Mouse (Mus musculus) layer of hippocampus, postnatal 14 days (tissue): ENCODE results near the gene Rhbdl1. TPM values are rescaled to one million over a fixed set of nuclear protein-coding genes. Genes with fewer than 3 reads are reported as not detected.
"Not testable (repeated sequence)": the region's sequence is repeated elsewhere in the genome, so short reads cannot be mapped to it uniquely, and the experiment has no call there.

Experiments used
- DNase-seq, 2 experiments: peaks; one replicate each; pipeline ENCODE4 v3.0.0; 2021 to 2022; ENCODE audit warnings: low spot score in 2 of 2, mixed read lengths in 1 of 2
- total RNA-seq, 2 experiments: library from RNA; stranded (reverse); gene quantifications; 2 replicates each; pipeline ENCODE4 v1.2.3; 2021

Gene Rhbdl1
- total RNA-seq, 2 experiments from 2014 or later, result 84.4 to 97.5 TPM

DNA sequence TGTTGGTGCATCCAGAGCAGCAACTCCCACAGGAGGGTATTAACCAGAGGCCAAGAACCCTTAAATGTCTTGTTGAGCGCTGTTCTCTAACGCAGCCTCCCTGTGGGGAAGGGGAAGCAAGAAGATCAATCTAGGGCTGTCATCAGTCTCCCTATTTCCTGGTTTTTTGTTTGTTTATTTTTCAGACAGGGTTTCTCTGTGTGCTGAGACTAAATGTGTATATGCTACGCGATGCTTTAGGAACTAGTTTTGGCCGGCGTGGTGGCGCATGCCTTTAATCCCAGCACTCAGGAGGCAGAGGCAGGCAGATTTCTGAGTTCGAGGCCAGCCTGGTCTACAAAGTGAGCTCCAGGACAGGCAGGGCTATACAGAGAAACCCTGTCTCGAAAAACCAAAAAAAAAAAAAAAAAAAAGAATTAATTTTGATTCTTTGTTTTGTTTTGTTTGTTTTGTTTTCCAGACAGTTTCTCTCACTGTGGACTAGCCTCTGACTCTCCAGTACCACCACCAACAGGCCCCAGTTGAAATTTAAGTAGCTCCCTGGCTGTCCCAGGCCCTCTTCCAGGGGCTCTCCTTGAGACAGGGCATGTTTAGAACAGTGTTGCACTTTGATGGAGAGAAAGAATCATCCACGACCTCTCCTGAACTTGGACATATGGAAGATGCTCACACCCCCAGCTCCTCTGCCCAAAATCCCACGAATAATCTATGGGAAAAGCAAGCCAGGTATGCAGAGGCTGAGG lies 36.5 kb upstream of the Rhbdl1 start:
- DNase-seq, result no peak

DNA sequence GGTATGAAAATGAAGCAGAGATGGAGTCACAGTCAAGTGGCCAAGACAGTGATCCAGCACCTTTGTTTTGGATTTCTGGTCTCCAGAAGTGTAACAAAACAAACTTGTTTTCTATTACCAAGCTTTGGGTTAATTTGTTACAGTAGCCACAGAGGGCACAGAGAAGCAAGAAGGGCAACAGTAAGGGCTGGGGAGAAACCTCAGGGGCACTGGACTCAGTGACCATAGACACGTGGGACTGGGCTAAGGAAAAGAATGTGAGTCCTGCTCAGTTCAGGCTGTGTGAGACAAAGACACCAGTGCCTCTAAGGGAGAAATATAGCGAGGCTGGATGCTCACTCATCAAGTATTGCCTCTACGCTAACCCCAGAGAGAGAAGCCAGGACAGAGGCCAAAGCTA lies 35.6 kb upstream of the Rhbdl1 start:
- no peak for DNase-seq

DNA sequence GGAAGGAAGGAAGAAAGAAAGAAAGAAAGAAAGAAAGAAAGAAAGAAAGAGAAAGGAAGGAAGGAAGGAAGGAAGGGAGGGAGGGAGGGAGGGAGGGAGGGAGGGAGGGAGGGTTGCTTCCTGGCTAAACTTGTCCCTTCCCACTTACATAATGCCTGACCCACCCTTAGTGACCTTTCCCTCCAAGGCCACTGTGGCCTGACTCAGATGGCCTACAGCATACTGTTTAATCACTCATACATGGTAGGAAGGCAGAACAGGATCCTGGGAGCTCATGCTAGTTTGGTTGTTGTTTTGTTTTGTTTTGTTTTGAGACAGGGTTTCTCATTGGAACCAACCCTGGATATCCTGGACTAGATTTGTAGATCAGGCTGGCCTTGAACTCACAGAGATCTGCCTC lies 34.5 kb upstream of the Rhbdl1 start:
- DNase-seq, result not testable (repeated sequence)

DNA sequence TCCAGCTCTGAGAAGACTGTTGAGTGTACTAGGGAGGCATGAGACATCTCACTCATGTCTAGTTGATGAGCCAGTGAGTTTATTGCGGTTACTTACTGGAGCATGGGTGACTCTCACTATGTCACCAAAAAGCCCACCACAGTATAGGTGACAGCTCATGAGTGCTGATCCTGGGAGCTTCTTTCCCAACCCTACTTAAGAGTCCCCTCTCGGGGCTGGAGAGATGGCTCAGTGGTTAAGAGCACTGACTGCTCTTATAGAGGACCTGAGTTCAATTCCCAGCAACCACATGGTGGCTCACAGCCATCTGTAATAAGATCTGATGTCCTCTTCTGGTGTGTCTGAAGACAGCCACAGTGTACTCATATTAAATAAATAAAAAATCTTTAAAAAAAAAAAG lies 32.9 kb upstream of the Rhbdl1 start:
- no peak for DNase-seq

DNA sequence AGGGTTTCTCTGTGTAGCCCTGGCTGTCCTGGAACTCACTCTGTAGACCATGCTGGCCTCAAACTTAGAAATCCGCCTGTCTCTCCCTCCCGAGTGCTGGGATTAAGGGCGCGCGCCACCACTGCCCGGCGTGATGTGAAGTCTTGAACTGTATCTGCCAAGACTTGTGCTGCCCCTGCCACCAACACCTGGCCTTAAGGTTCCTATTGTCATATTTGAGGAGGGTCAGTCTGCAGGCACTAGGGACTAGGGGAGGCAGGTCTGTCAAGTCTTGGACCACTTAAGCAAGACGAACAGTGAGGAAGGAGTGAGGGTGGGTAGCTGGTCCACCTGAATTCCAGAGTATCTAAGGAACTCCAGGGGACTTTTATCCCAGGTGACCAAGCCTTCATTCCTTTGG lies 32.4 kb upstream of the Rhbdl1 start:
- DNase-seq, result no peak

DNA sequence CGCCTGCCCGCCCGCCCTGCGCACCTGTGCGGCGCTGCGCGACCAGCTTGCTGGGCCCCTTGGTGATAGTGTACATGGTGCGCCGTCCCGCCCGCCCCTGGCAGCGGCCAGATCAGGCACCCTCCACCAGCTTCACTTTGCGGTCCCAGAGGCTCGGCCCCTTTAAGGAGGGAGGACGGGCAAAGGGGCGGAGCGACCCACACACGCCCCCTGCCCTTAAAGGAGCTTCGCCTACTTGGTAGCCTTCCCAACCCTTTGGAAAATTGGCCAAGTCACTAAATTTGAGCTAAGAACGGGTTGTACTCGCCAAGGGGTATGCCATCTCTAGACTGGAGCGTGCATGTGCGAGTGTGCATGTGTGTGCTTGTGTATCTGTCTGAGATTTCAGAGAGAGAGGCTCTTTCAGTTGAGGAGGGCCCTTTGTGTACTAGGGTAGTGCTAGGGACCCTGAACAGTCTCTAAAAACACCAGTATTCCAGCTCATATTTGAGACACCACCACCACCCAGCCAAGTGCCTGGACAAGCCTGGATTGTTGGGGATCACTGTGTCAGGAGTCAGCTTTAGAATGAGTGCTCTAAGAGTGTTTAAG lies 31.6 kb upstream of the Rhbdl1 start, which contains the start of gene Mcrip2:
Gene Mcrip2 (minus strand): TSS at position 164 of the 591 bp plus-strand sequence.
- DNase-seq, result peak; percentile 78 to 87

DNA sequence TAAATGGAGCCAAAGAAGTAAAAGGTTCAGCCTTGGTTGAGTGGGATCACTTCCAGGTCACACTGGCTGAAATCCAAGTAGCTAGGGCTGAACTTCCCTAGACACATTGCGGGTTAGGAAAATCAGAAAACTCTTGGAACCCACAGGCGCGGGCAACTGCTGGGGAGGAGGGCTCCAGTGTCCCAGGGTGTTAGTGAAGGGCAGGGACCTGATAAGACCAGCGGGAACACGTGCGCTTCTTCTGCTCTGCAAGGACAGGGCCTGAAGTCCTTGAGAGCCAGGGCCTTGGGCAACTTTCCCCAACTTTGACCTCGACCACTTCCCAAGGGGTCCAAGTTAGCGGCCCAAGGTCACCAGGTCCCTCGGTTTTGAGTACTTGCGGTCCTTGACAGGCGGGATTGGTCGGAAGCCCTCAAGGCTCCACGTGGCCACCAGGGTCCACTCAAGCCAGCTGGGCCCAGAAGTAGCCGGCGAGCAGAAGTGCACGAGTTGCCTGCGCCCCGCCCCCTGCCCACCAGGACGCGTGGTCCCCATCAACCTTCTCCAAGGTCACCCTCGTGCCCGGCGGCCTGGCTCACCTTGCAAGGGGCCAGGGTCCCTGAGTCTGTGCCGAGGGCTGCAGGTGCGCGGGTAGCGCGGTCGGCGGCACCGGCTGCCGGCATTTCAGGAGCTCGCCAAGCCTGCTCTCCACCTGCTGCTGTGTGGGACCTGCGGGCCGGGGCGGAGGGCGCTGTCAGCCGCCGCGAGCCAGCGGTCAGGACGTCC lies 30.9 kb upstream of the Rhbdl1 start:
- DNase-seq, result peak in 1 of 2 experiments; percentile 28

DNA sequence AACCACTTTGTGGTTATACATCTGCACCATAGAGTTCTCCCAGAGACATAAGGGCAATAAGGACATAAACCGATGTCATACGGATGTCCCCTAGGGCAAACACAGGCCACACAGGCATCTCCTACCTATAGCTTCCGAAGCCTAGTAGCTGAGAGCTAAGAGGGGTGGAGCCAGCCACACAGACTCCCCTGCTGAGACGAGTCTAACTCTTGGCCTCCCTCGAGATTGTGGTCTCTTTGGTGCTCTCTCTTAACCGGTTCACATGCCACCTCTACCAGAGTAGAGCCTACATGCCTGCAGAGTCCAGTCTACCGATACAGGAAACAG lies 30.4 kb upstream of the Rhbdl1 start:
- DNase-seq, result no peak

DNA sequence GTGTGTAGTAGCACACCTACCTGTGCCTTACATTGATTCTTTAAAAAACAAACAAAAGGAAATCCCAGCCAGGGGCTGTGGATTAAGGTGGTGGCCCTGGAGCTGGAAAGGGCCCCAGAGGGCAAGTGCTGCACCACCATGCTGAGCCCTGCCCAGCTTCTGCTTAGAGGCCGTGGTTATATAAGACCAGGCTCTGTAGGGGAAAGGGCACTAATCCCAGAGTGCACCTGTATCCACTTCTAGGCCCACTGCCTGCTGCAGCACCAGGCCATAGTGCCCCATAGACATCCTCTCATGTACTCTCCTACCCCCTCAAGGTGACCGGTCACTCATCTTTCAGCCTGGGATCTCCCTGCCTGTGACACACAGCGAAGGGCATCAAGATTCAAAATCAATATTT lies 29.1 kb upstream of the Rhbdl1 start:
- DNase-seq, result no peak

DNA sequence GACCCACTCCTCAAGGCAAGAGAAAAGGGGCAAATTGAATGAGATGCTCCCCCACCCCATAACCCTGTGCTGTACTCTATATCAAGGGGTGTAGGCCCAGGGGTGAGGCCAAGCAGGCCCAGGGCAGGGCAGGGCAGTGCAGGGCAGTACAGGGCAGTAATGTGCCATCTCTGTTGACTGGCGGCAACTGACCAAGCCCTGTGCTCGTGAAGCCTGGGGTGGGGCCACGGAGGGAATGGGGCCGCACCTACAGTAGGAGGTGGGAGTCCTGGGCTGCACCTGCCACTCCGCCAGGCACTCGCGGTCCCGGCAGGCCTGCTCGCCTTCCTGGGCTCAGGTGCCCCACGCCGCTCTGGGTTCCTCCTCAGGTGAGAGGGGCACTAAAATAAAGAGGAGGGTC lies 28.2 kb upstream of the Rhbdl1 start:
- DNase-seq, result no peak

DNA sequence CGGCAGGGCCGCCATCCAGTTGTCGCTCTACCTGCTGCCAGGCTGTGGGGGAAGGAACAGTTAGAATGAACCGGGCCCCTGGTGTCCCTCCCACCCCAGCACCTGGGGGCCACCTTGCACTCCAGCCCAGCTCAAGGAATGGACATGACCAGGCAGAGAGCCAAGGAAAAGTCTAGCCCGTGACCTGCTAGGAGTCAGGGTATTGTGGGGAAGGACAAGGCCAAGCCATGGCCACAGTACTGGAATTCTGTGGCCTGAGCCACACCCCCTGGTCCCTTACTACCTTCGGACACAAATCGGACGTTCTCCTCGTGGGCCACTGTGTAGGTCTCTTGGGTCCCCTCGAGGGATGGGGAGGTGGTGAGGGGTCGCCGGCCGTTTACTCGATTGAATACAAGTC lies 27.2 kb upstream of the Rhbdl1 start:
- DNase-seq, result no peak

DNA sequence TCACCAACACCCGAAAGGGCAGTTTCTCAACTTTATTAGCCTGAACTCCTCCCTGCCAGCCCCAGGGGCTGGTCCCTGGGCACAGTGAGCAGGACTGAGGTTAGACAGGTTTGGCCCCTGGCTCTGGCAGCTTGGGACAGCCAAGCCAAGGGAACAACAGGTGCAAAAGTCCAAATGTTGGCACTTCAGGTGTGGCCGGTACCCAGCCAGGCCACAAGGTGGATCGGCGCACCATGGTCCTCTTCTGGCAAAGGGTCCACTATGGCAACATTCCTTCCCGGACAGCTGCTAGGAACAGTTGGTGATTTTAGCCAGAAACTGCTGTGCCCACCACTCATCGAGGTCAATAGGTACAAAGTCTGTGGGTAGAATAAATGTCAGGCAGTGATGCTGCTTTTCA lies 26.6 kb upstream of the Rhbdl1 start:
- no peak for DNase-seq

DNA sequence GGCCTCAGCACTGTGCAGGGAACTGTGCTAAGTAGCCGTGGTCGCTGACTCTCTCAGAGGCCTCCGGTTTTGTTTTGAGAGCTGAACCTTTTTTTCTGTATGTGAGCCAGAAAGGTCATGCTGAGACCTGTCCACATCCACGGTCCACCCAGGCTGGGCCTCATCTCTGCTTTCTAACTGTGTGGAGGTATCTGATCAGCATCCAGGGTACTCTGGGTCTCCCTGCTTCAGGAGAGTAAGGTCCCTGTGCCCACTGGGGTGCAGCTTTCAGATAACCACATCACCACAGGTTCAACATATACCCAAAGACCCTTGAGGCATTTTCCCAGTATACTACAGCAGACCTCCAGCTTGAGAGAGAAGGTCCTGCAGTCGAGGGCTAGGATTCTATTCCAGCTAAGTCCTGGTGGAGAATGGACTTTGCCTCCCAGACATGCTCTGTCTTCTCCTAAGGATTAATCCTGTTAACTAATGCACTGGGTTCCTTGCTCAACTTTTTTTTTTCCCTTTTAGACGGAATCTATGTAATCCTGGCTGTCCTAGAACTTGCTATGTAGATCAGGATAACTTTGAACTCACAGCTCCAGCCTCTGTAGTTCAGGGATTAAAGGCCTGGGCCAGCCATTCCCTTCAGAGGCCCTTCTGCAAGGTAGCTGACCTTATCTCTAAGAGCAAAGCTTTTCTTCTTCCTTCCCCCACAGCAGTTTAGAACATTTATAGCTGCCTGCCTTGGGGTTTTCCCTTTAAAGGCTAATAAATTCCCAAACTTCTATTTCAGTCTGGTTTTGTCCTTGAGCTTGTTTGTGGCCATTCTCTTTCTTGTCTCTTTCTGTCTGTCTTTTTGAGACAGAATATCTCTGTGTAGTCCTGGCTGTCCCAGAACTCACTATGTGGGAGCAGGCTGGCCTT lies 24.9 kb upstream of the Rhbdl1 start:
- DNase-seq, result no peak

DNA sequence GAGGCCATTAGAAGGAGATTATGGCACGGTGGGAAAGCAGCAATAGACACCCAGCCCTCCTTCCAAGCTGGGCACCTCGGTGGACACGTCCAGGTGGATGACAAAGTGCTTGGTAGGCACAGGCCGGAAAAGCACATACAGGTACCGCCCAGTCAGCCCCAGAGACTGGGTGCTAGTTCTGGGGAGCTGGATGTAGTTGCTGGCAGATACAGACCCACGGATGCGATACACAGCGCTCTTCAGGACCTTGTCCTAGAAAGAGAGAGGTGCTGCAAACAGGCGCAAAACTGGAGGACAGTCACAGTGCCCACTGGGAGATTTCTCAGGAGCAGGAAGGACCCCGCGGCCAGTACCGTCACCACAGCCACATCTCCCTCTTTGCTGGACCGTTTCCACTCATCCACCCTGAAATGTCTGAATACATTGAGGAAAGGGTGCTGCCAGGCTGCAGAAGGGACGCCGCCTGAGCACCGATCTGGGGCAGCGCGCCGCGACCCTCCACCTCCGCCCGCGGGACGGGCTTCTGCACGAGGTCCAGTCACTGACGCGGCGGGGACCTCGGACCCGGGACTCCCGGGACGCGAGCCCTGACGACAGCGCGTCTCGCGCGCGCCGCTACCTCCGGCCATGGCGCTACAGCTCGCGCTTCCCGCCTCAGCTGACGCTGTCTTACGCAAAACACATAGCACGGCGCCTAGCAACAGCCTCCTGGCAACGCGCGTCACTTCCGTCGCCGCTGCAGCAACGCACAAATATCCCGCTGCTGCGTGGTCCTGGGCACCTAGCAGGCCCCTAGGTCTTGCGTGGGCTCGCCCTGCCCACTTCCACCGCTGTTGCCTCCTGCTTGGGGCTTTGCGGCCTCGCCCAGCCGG lies 24.0 kb upstream of the Rhbdl1 start, which contains the start of gene Wdr90:
Gene Wdr90 (minus strand): TSS at position 670 of the 872 bp plus-strand sequence.
- DNase-seq, result peak; percentile 88 to 94

DNA sequence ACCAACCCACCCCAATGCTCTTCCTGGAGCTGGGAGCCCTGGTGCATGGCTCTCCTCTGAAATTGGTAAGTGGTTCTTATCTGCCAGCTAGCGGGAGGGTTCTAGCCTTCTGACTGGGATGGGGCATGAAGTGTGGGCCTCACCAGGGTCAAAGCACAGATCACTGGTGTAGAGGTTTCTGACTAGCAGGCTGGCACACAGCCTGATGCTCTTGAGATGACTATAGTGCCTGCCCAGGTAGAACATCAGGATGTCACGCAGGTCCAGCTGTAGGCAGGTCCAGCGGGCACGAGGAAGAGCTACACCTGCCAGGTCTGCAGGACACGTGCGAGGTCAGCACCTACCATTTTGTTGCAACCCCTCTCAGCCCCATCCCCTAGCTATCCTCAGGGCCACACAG lies 23.1 kb upstream of the Rhbdl1 start:
- DNase-seq, result no peak

DNA sequence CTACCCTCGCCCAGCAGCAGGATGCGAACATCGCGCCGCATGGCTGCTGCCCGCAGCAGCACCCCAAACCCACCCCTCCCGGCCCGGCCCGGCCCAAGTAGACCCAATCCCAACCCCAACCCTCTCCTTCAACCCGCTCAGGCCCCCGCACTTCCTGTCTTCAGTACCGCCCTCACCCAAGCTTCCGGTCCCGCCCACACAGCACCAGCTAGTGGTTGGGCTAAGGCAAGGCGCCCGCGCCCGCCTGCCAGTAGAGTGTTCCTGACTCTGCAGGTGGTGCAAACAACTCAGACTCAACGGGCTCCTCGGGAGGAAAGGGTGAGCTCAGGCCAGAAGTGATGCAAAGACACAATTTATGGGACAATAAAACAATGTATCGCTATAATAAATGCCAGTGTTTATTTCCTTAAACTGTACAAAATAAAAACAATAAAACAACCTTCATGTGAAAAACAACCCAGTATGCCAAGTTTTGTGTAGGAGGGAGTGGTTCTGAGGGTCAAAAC lies 7.4 kb upstream of the Rhbdl1 start, which contains the start of gene Rhot2:
Gene Rhot2 (minus strand): TSS at position 456 of the 506 bp plus-strand sequence.
- peak; percentile 89 to 95 for DNase-seq

DNA sequence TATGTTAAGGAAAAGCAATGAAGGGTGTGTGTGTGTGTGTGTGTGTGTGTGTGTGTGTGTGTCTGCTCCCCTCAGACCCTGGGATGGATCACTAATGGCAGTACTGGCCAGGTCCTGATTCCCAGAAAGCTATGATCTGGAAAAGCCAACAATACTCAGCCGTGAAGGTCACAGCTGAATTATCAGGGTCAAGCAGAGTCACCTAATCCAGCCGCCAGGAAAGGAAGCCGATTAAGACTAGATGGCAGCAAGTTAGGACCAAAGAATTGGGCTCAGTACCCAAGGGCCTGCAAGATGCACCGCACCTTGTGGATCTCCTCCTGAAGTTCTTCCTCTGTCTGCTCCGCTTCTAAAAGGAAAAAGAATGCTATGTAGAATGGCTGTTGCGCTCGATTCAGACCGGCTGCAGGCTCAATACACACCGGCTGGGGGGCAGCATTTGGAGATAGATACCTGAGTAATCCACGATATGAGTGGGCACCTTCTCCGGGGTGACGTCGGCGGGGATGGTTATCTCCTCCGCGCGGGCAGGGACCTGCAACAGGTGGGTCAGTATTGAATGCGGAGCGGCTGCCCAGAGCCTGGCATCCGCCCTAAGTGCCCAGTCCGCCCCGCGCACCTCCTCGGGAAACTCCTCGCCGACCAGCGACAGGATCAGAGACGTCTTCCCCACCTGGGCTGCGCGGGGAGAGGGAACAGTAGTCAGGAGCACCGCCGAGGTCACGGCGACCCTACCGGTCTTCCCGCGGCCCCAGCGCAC lies 6.7 kb upstream of the Rhbdl1 start:
- DNase-seq, result no peak

DNA sequence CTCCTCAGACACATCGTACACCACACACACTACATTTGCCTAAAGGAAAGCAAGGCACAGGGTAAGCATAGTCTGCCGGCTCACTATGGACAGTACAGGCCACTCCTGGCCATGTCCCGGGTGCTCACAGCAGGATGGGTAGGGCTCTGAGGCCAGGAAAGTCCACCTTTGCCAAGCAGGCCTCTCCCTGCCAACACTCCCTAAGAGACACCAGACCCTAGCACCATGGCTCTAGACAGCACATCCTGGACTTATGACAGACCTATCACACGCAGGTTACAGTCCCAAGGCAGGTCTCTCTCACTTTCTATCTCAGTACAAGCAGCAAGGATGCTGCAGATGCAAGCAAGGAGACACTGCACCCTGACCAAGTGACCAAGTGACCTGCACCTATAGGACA lies 6.0 kb upstream of the Rhbdl1 start:
- no peak for DNase-seq

DNA sequence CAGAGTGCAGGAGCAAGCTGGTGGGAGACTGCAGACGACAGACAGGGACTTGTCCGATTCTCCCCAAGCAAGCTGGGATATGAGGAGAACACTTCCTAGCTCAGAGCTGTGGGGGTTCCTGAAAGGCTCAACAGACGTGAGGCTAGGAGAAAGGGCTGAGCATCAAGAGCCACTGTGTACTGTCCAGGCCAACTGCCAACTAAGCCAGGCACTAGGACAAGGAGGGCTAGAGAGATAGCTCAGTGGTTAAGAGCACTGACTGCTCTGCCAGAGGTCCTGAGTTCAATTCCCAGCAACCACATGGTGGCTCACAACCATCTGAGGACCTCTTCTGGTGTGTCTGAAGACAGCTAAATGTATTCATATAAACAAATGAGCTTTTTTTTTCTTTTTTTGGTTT lies 5.4 kb upstream of the Rhbdl1 start:
- DNase-seq, result no peak
